Mouse (Mus musculus) hindbrain, embryonic 10.5 days (tissue): ENCODE measurements around the gene Icam2. TPM values are rescaled to one million over a fixed set of nuclear protein-coding genes. Genes with fewer than 3 reads are reported as not detected.
A peak's percentile ranks its signal among the peaks of the same experiment; 100 is the strongest.

Experiments used
- DNase-seq: peaks from one replicate; pipeline ENCODE4 v3.0.0-alpha.2; 2017; ENCODE audit warnings: low spot score
- H3K27ac ChIP-seq: fragments of 300-500 bp; sonication (generic); 2 replicates; pipeline ENCODE4 v1.5.1; 2016; ENCODE audit warnings: mild to moderate bottlenecking, moderate library complexity
- H3K27me3 ChIP-seq: fragments of 300-500 bp; sonication (generic); 2 replicates; pipeline ENCODE4 v1.6.1; 2016; ENCODE audit warnings: mild to moderate bottlenecking; ENCODE audit not compliant: poor library complexity, insufficient read depth, severe bottlenecking
- H3K36me3 ChIP-seq: fragments of 300-500 bp; sonication (generic); 2 replicates; pipeline ENCODE4 v1.6.1; 2016; ENCODE audit warnings: mild to moderate bottlenecking, moderate library complexity
- H3K4me1 ChIP-seq: fragments of 300-500 bp; sonication (generic); replicated peaks from 2 replicates; pipeline ENCODE4 v1.6.1; 2016; ENCODE audit warnings: mild to moderate bottlenecking
- H3K4me3 ChIP-seq: fragments of 300-500 bp; sonication (generic); 2 replicates; pipeline ENCODE4 v1.5.1; 2016; ENCODE audit warnings: mild to moderate bottlenecking, moderate library complexity
- H3K9me3 ChIP-seq: fragments of 300-500 bp; sonication (generic); 2 replicates; pipeline ENCODE4 v1.6.1; 2016; ENCODE audit warnings: mild to moderate bottlenecking, moderate library complexity
- WGBS: fragments of 180-500 bp; shearing (Covaris S2); methylation state at CpG from one replicate; pipeline ENCODE4 v1.1.7; 2016; 5-methylcytosine and 5-hydroxymethylcytosine counted together
- polyA plus RNA-seq: library from polyadenylated mRNA; unstranded; fragments of >200 nt; fragmentation: Nextera tagmentation; extraction: Ambion mirVana; gene quantifications from 2 replicates; pipeline ENCODE4 v1.2.1, GENCODE M21; 2016

Icam2 gene
- polyA plus RNA-seq, 1 experiment from 2014 or later, result 17.2 TPM

DNA sequence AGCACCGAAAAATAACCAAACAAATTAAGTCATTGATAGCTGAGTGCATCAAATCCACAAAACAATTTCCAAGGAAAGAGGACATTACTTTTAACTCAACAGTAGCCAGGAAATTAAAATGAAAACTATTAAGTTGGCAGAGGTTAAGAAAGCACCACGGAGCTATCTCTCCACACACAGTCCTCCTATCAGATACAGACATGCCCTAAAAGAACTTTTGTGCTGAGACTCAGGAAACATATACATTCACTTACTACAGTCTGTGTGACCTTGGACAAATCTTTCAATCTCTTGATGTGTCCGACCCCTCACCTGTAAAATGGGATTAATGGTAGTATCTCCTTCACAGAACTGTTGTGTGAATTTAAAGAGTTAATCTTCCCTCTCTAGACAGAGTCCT is 1.5 kb downstream of the Icam2 start:
- Histone ChIP-seq H3K27me3 (no peaks in the 10 kb centered on the region), H3K36me3 (no peaks in the 10 kb centered on the region), H3K4me1 (peaks cover 8% of the 10 kb centered on the region; the same call in 1 of the 2 replicates), H3K9me3 (no peaks in the 10 kb centered on the region), H3K27ac (no peak overlapping the region), H3K4me3 (no peak overlapping the region)
- 89% methylated on average over 3 of the region's 3 CpGs for WGBS
- no peak for DNase-seq

DNA sequence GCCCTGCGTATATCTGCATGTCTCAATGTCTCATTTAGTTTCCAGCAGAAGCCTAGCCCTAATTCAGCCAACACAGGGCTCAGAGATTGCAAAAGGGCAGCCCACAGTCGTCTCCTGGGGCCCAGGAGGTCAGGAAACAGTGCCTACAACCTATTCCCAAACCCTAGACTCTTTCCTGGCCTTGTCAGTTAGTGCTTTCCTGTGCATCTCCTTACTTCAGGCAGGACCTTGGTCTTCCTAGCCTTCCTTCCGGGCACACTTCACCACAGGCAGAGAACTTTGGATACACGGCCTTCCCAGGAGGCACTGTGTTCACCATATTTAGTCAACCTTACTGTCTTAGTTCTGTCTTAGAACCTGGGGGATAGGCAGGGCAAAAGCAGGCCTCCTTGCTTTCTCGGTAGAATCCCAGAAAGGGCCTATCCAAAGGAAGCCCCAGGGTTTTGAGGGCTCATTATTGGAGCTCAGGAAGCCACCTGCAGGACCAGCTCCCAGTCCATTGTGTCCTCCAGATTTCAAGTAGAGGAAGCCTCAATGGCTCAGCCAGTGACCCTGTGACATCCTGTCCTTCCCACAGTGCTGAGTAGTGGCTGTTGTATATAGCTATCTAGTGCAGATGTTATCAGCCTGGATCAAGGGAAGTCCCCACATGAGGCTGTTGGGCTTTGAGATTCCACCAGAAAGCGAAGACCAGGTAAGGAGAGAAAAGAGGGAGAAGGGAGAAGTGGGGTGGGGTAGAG is 4.7 kb downstream of the Icam2 start:
- Histone ChIP-seq H3K27ac (no peak overlapping the region), H3K27me3 (no peaks in the 10 kb centered on the region), H3K4me3 (no peak overlapping the region), H3K9me3 (no peaks in the 10 kb centered on the region), H3K4me1 (0 out of 2 replicates have a peak, but pooled peaks cover 4% of the 10 kb centered on the region), H3K36me3 (no peaks in the 10 kb centered on the region)
- DNase-seq, result no peak
- 81% methylated on average over 6 of the region's 6 CpGs for WGBS

DNA sequence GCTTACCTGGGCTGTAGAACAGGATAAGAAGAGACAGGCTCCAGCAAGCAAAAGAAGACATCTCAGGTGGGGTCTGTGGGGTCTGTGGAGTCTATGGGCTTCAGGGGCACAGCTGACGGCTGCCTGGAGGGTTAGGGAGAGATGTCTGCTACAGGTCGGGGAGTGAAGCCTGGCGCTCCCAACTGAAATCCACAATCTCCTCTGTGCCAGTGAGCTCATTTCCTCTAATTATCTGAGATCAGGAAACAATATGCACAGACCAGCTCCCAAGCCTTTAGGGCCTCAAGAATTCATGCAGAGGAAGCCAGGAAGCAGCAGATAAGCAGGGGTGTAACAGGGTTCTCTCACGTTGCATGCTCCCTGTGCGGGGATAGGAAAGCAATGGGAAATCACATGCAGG is 5.5 kb downstream of the Icam2 start:
- DNase-seq, result no peak
- 0 out of 2 replicates have a peak overlapping the region, but pooled peaks have one; percentile 20 for H3K27ac ChIP-seq
- H3K9me3 ChIP-seq, result no peaks in the 10 kb centered on the region
- 0 out of 2 replicates have a peak, but pooled peaks cover 4% of the 10 kb centered on the region for H3K4me1 ChIP-seq
- peak overlapping the region; percentile 9; the same call in 1 of the 2 replicates for H3K4me3 ChIP-seq
- no peaks in the 10 kb centered on the region for H3K27me3 ChIP-seq
- WGBS, result 80% methylated on average over 5 of the region's 5 CpGs
- H3K36me3 ChIP-seq, result no peaks in the 10 kb centered on the region

DNA sequence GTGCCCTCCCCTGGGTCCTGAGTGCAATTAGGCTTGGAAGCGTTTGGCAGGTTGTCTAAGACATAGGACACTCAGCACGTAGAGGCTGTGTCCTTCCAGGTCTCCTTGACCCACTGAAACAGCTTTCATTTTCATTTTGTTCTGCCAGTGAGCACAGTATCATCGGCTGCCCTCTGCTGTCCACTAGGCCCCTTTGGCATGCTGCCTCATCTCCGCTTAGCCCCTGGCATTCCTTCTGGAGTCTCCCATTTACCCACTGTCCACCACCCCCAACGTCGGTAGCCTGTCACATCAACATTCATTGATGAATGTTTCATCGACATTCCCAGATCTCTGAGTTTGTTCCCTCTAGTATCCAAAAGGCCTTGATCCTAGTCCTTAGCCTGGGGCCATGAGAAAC is 6.0 kb downstream of the Icam2 start:
- no peak for DNase-seq
- Histone ChIP-seq H3K4me1 (0 out of 2 replicates have a peak, but pooled peaks cover 4% of the 10 kb centered on the region), H3K27ac (0 out of 2 replicates have a peak overlapping the region, but pooled peaks have one; percentile 20), H3K36me3 (no peaks in the 10 kb centered on the region), H3K9me3 (no peaks in the 10 kb centered on the region), H3K27me3 (no peaks in the 10 kb centered on the region), H3K4me3 (peak overlapping the region; percentile 9)
- 90% methylated on average over 7 of the region's 7 CpGs for WGBS

GRCm38 (mm10) chr11:106381011-106381410 is 6.9 kb downstream of the Icam2 start:
- Histone ChIP-seq H3K4me1 (0 out of 2 replicates have a peak, but pooled peaks cover 4% of the 10 kb centered on the region), H3K4me3 (no peak overlapping the region), H3K27ac (no peak overlapping the region), H3K27me3 (no peaks in the 10 kb centered on the region), H3K36me3 (no peaks in the 10 kb centered on the region), H3K9me3 (no peaks in the 10 kb centered on the region)
- DNase-seq, result no peak
- WGBS, result 83% methylated on average over 11 of the region's 11 CpGs

DNA sequence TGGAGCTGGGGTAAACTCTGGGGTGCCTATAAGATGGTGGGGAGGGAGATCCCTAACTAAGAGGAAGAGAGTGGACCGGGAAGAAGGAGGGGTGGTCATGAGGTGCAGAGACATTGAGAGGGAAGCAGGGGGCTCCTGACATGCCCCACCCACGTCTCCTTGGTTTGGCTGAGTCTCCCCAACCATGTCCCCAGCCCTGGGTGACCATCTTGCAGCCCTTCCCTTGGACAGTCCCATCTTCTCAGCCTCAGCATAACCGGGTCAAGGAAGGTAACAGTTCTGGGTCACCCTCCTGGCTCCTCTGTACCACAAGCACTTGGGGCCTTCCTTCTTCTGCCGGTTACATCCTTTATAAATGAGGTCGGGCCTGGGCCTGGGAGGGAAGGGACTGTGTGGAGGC is 12.9 kb downstream of the Icam2 start:
- Histone ChIP-seq H3K36me3 (no peaks in the 10 kb centered on the region), H3K9me3 (no peaks in the 10 kb centered on the region), H3K4me1 (peaks cover 13% of the 10 kb centered on the region), H3K27me3 (no peaks in the 10 kb centered on the region), H3K4me3 (no peak overlapping the region), H3K27ac (peak overlapping the region; percentile 35; the same call in 1 of the 2 replicates)
- whole genome bisulfite sequencing, result 88% methylated on average over 5 of the region's 5 CpGs
- DNase-seq, result no peak

DNA sequence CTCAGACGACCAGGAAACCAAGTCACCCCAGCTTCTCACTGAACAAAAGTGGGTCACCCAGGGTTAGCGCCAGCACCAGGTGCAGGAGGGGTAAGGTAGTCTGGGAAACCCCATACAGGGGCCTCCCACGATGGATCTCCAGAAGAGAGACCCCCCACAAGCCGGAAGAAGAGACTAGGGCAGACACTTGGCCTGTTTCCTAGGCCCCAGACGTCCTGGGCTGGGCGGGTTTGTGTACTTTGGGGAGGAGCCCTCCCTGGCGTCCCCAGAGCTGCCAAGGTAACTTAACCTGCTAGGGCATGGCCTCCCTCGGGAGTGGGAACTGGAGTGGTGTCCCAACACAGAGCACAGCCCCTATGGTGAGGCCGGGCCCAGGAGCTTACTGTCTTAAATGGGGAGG is 13.3 kb downstream of the Icam2 start:
- Histone ChIP-seq H3K27ac (peak overlapping the region; percentile 45; the same call in 1 of the 2 replicates), H3K36me3 (no peaks in the 10 kb centered on the region), H3K27me3 (no peaks in the 10 kb centered on the region), H3K9me3 (no peaks in the 10 kb centered on the region), H3K4me3 (no peak overlapping the region), H3K4me1 (peaks cover 13% of the 10 kb centered on the region)
- WGBS, result 54% methylated on average over 9 of the region's 9 CpGs
- DNase-seq, result no peak

GRCm38 (mm10) chr11:106373998-106374397 is 13.9 kb downstream of the Icam2 start:
- no peaks in the 10 kb centered on the region for H3K36me3 ChIP-seq

GRCm38 (mm10) chr11:106366316-106366715 is 21.6 kb downstream of the Icam2 start:
- WGBS, result 13% methylated on average over 3 of the region's 3 CpGs
- H3K4me3 ChIP-seq, result no peak overlapping the region

More at GRCm38 (mm10) chr11:106373998-106374397, 13.9 kb downstream of the Icam2 start:
- DNase-seq, result no peak
- Histone ChIP-seq H3K27ac (peak overlapping the region; percentile 45; the same call in 1 of the 2 replicates), H3K9me3 (no peaks in the 10 kb centered on the region), H3K4me1 (peaks cover 13% of the 10 kb centered on the region), H3K4me3 (no peak overlapping the region), H3K27me3 (no peaks in the 10 kb centered on the region)
- WGBS, result 64% methylated on average over 11 of the region's 11 CpGs

DNA sequence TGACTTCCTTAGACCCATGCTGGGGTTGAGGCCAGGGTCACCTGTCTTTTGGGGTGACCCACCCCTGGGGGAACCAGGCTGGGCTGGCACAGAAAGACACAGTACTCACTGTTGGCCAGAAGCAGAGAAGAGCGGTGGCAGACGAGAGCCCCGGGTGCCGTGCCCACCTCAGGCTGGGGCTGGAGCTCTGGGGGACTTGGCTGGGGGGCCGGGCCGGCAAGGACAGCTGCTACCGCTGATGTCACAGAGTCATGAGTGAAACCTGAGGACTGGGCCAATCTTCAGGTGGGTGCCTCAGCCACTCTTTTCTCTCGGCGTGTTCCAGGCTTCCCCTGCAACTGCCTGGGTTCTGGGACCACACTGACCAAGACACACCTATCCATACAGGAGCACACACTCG is 22.5 kb downstream of the Icam2 start, which contains the start of gene Prr29:
Gene Prr29 (plus strand): TSS at position 107 of the 400 bp plus-strand sequence.
- Histone ChIP-seq H3K27ac (peak within 1 kb of the TSS; percentile 64), H3K4me1 (peaks cover 28% of the 10 kb centered on the region), H3K27me3 (no peaks in the 10 kb centered on the region), H3K36me3 (no peaks in the 10 kb centered on the region), H3K9me3 (no peaks in the 10 kb centered on the region), H3K4me3 (peak within 1 kb of the TSS; percentile 28)
- 57% methylated on average over 10 of the region's 10 CpGs for WGBS
- DNase-seq, result no peak

More at GRCm38 (mm10) chr11:106366316-106366715, 21.6 kb downstream of the Icam2 start:
- no peaks in the 10 kb centered on the region for H3K9me3 ChIP-seq
- peaks cover 28% of the 10 kb centered on the region for H3K4me1 ChIP-seq
- H3K27ac ChIP-seq, result peak overlapping the region; percentile 23; the same call in 1 of the 2 replicates
- no peaks in the 10 kb centered on the region for H3K27me3 ChIP-seq
- no peaks in the 10 kb centered on the region for H3K36me3 ChIP-seq
- DNase-seq, result peak; percentile 79

DNA sequence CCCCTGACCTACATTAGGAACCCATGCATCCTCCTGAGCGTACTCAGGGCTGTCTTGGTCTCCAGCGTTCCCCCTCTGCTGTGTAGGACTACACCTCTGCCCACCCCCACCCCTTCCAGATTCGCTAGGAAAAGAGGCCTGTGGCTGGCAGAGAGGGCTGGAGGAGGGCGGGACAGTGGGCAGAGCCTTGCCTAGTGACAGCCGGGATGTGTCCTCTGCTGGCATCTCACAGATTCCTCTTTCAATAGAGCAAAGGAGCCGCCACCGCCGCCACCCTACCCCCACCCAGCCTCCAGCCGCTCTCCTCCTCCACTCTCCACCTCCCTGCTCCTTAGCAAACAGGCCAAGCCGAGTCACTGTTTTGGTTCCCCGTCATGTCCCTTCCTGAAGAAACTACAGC is 23.2 kb downstream of the Icam2 start:
- Histone ChIP-seq H3K27me3 (no peaks in the 10 kb centered on the region), H3K36me3 (no peaks in the 10 kb centered on the region), H3K9me3 (no peaks in the 10 kb centered on the region), H3K4me1 (peaks cover 28% of the 10 kb centered on the region), H3K27ac (peak overlapping the region; percentile 64), H3K4me3 (peak overlapping the region; percentile 28)
- peak; percentile 43 for DNase-seq
- 7% methylated on average over 11 of the region's 11 CpGs for WGBS

GRCm38 (mm10) chr11:106359350-106359749 is 28.5 kb downstream of the Icam2 start:
- peak; percentile 49 for DNase-seq
- Histone ChIP-seq H3K9me3 (no peaks in the 10 kb centered on the region), H3K4me3 (no peak overlapping the region), H3K27me3 (no peaks in the 10 kb centered on the region), H3K4me1 (peaks cover 8% of the 10 kb centered on the region), H3K27ac (no peak overlapping the region), H3K36me3 (no peaks in the 10 kb centered on the region)
- 21% methylated on average over 5 of the region's 5 CpGs for WGBS

- peaks cover 23% of the 10 kb centered on the region for H3K4me1 ChIP-seq
- WGBS, result 74% methylated on average over 19 of the region's 19 CpGs
- H3K27ac ChIP-seq, result no peak overlapping the region
- no peaks in the 10 kb centered on the region for H3K27me3 ChIP-seq
- no peaks in the 10 kb centered on the region for H3K9me3 ChIP-seq
- DNase-seq, result no peak
- H3K36me3 ChIP-seq, result no peaks in the 10 kb centered on the region
- no peak overlapping the region for H3K4me3 ChIP-seq
Observed at GRCm38 (mm10) chr11:106355382-106356128, 32.3 kb downstream of the Icam2 start.
